Mouse (Mus musculus): Measurements from ENCODE around the gene Os9. TPM values are rescaled to one million over a fixed set of nuclear protein-coding genes. Genes with fewer than 3 reads are reported as not detected.

Os9 gene
- total and polyA plus RNA-seq, 2 experiments from 2014 or later, result 114 to 126 TPM

DNA sequence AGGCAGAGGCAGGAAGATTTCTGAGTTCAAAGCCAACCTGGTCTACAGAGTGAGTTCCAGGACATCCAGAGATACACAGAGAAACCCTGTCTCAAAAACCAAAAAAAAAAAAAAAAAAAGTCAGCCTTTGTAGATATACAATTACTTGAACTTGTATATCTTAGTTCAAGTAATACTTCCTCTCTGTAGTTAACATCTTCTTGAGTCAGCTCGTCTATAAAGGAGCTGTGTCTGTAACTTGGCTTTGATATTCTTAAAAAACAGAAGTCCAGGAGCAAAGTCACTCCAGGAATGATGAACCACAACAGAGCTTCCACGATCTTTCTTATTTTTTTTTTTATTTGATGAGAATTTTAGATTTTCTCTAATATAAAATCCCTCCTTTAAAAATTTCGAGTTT is 39.8 kb upstream of the Os9 start:
- WGBS, result 68% methylated on average over 3 of the region's 3 CpGs

DNA sequence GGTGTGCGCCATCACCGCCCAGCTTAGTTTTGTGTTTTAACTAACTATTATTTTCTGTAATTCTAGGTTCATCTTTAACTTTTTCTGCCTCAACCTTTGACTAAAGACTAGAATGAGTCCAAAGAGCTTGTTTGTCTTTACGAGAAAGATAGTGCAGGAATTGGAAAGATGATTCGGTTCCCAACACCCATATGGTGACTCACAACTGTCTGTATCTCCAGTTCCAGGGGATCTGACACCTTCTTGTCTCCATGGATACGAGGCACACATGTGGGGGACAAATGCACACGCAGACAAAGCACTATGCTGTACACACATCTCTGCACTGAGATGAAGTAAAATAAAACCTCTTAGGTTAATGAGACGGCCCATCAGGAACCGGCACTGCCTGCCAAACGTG is 39.1 kb upstream of the Os9 start:
- H3K4me2 ChIP-seq (ENCODE audit: low read depth, low read length, poor library complexity, severe bottlenecking), result no peak overlapping the region
- no peaks in the 10 kb centered on the region for H3K27me3 ChIP-seq (ENCODE audit: insufficient read depth, low read length)
- no peak overlapping the region for H3K9ac ChIP-seq (replicated peaks; ENCODE audit: low read length, poor library complexity, severe bottlenecking)
- no peak for DNase-seq (ENCODE audit: low spot score)
- H3K36me3 ChIP-seq (ENCODE audit: insufficient read depth, low read length), result no peaks in the 10 kb centered on the region
- no peak overlapping the region for H3K4me3 ChIP-seq (ENCODE audit: low read depth, low read length)
- H3K4me1 ChIP-seq (ENCODE audit: insufficient read depth, low read length), result no peaks in the 10 kb centered on the region
- H3K27ac ChIP-seq (ENCODE audit: low read depth, low read length), result no peak overlapping the region
- no peak for TF ChIP-seq CTCF (IDR thresholded peaks at IDR 0.05)
- no peak for ATAC-seq (ENCODE audit: low FRiP score)
- 83% methylated on average over 9 of the region's 9 CpGs for WGBS
- no peaks in the 10 kb centered on the region for H3K9me3 ChIP-seq (ENCODE audit: low read length)

More for the DNA sequence above, 39.8 kb upstream of the Os9 start:
- Histone ChIP-seq H3K9me3 (ENCODE audit: low read length) (no peaks in the 10 kb centered on the region), H3K4me3 (ENCODE audit: low read depth, low read length) (no peak overlapping the region), H3K36me3 (ENCODE audit: insufficient read depth, low read length) (no peaks in the 10 kb centered on the region), H3K27ac (ENCODE audit: low read depth, low read length) (no peak overlapping the region), H3K27me3 (ENCODE audit: insufficient read depth, low read length) (no peaks in the 10 kb centered on the region), H3K4me2 (ENCODE audit: low read depth, low read length, poor library complexity, severe bottlenecking) (no peak overlapping the region), H3K4me1 (ENCODE audit: insufficient read depth, low read length) (no peaks in the 10 kb centered on the region), H3K9ac (replicated peaks; ENCODE audit: low read length, poor library complexity, severe bottlenecking) (no peak overlapping the region)
- TF ChIP-seq CTCF (IDR thresholded peaks at IDR 0.05), result no peak
- DNase-seq (ENCODE audit: low spot score) (no peak), ATAC-seq (ENCODE audit: low FRiP score) (no peak)

DNA sequence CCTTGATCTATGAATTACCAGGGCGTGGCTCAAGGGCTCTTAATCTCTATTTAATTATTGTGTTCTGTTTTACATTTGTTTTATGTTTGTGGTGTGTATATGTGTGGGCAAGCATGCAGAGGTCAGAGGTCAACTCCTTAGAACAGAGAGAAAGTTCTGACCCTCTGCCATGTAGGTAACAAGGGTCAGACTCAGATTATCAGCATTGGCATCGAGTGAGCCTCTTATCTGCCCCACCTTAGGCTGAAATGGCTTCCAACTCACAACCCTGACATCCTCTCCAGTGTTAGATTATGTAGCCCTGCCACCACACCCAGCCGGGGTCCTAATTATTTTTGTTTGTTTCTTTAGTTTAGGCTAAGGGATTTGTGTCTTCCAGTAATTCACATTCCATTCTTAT is 37.5 kb upstream of the Os9 start:
- no peak overlapping the region for H3K27ac ChIP-seq (ENCODE audit: low read depth, low read length)
- H3K27me3 ChIP-seq (ENCODE audit: insufficient read depth, low read length), result no peaks in the 10 kb centered on the region
- H3K4me3 ChIP-seq (ENCODE audit: low read depth, low read length), result no peak overlapping the region
- H3K4me2 ChIP-seq (ENCODE audit: low read depth, low read length, poor library complexity, severe bottlenecking), result no peak overlapping the region
- ATAC-seq (ENCODE audit: low FRiP score) (no peak), DNase-seq (ENCODE audit: low spot score) (no peak)
- 66% methylated on average over 3 of the region's 3 CpGs for WGBS
- H3K9ac ChIP-seq (replicated peaks; ENCODE audit: low read length, poor library complexity, severe bottlenecking), result no peak overlapping the region
- H3K4me1 ChIP-seq (ENCODE audit: insufficient read depth, low read length), result no peaks in the 10 kb centered on the region
- H3K9me3 ChIP-seq (ENCODE audit: low read length), result no peaks in the 10 kb centered on the region
- no peak for TF ChIP-seq CTCF (IDR thresholded peaks at IDR 0.05)
- no peaks in the 10 kb centered on the region for H3K36me3 ChIP-seq (ENCODE audit: insufficient read depth, low read length)

DNA sequence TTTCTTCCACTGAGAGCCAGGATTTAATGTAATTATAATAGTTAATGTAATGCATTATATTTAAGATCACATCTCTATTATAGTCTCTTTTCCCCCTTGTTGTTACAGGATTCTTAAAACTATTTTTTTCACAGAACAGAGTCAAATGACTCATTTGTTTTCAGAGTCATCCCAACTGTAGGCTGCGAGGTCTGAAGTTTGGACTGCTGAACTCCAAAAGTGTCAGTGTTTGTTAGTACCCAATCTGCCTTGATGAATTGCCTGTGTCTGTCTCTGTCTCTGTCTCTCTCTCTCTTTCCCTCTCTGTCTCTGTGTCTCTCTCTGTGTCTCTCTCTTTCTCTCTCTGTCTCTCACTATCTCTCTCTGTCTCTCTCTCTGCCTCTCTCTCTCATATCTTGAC is 35.6 kb upstream of the Os9 start:
- Histone ChIP-seq H3K9me3 (ENCODE audit: low read length) (no peaks in the 10 kb centered on the region), H3K9ac (replicated peaks; ENCODE audit: low read length, poor library complexity, severe bottlenecking) (no peak overlapping the region), H3K4me2 (ENCODE audit: low read depth, low read length, poor library complexity, severe bottlenecking) (no peak overlapping the region), H3K4me1 (ENCODE audit: insufficient read depth, low read length) (no peaks in the 10 kb centered on the region), H3K4me3 (ENCODE audit: low read depth, low read length) (no peak overlapping the region), H3K36me3 (ENCODE audit: insufficient read depth, low read length) (no peaks in the 10 kb centered on the region), H3K27me3 (ENCODE audit: insufficient read depth, low read length) (no peaks in the 10 kb centered on the region), H3K27ac (ENCODE audit: low read depth, low read length) (no peak overlapping the region)
- 87% methylated on average over 1 of the region's 1 CpGs for WGBS
- no peak for TF ChIP-seq CTCF (IDR thresholded peaks at IDR 0.05)
- no peak for DNase-seq (ENCODE audit: low spot score)
- ATAC-seq (ENCODE audit: low FRiP score), result no peak

DNA sequence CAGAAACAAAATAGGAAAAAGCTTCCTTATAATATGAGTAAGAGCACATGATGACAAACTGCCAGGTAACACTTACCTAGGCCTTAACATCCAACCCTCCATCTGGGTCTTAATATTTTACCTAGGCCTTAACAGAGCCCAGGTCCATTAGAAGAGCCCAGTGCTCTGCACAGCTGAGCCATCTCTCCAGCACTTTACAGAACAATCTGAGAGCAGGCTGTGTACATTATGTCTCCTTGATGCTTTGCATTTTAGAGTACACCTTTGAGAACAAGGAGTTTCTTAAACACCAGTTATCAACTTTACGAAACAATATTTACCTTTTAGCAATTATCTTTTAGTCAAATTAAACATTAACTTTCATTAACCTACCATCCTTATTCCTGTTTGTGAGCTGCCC is 35.2 kb upstream of the Os9 start:
- no peak overlapping the region for H3K27ac ChIP-seq (ENCODE audit: low read depth, low read length)
- no peaks in the 10 kb centered on the region for H3K4me1 ChIP-seq (ENCODE audit: insufficient read depth, low read length)
- no peak overlapping the region for H3K4me3 ChIP-seq (ENCODE audit: low read depth, low read length)
- WGBS, result 96% methylated on average over 1 of the region's 1 CpGs
- no peaks in the 10 kb centered on the region for H3K36me3 ChIP-seq (ENCODE audit: insufficient read depth, low read length)
- no peaks in the 10 kb centered on the region for H3K27me3 ChIP-seq (ENCODE audit: insufficient read depth, low read length)
- TF ChIP-seq CTCF (IDR thresholded peaks at IDR 0.05), result no peak
- H3K9ac ChIP-seq (replicated peaks; ENCODE audit: low read length, poor library complexity, severe bottlenecking), result no peak overlapping the region
- ATAC-seq (ENCODE audit: low FRiP score) (no peak), DNase-seq (ENCODE audit: low spot score) (no peak)
- no peak overlapping the region for H3K4me2 ChIP-seq (ENCODE audit: low read depth, low read length, poor library complexity, severe bottlenecking)
- H3K9me3 ChIP-seq (ENCODE audit: low read length), result no peaks in the 10 kb centered on the region

DNA sequence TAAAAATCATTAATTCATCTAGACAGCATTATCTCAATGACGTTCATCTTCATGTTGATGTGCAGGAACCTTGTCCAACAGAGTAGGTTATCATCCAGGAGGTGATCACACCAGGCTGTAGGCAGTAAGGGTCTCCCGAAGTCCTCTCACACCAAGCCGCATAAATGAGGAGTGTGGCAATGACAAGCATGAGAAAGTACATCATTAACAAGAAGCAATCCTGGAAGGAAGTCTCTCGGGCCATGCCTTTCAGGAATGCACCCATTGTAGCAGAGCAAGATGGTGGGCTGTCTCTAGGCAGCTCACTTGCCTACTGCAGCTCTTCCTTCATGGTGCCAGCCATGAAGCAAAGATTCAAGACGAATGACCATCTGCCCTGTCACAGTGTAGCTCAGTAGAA is 33.7 kb upstream of the Os9 start:
- Histone ChIP-seq H3K27me3 (ENCODE audit: insufficient read depth, low read length) (no peaks in the 10 kb centered on the region), H3K4me2 (ENCODE audit: low read depth, low read length, poor library complexity, severe bottlenecking) (no peak overlapping the region), H3K4me1 (ENCODE audit: insufficient read depth, low read length) (no peaks in the 10 kb centered on the region), H3K9ac (replicated peaks; ENCODE audit: low read length, poor library complexity, severe bottlenecking) (no peak overlapping the region), H3K9me3 (ENCODE audit: low read length) (no peaks in the 10 kb centered on the region), H3K36me3 (ENCODE audit: insufficient read depth, low read length) (no peaks in the 10 kb centered on the region), H3K27ac (ENCODE audit: low read depth, low read length) (no peak overlapping the region), H3K4me3 (ENCODE audit: low read depth, low read length) (no peak overlapping the region)
- WGBS, result 87% methylated on average over 5 of the region's 5 CpGs
- no peak for ATAC-seq (ENCODE audit: low FRiP score)
- DNase-seq (ENCODE audit: low spot score), result no peak
- no peak for TF ChIP-seq CTCF (IDR thresholded peaks at IDR 0.05)
